Mouse (Mus musculus): ENCODE results near the gene Hecw2.

- TF ChIP-seq CTCF (IDR thresholded peaks at IDR 0.05): no peak
- no peak for TF ChIP-seq EP300 (IDR thresholded peaks at IDR 0.05)
These were observed 319.0 kb downstream of the Hecw2 start for GRCm38 (mm10) chr1:53875919-53876318.
